Mouse (Mus musculus) activated CD4-positive, CD25-positive, alpha-beta regulatory T cell, adult 4 months (primary cell): ENCODE data around the gene Plk5. TPM values are rescaled to one million over a fixed set of nuclear protein-coding genes. Genes with fewer than 3 reads are reported as not detected.

Experiments
- ATAC-seq: one replicate; pipeline ENCODE4 v1.8.0; 2017
- polyA plus RNA-seq, 2 experiments: library from polyadenylated mRNA; unstranded; fragments of 100-300 nt; shearing (Covaris generic); gene quantifications; one replicate each; pipeline ENCODE4 v1.2.1; 2017

The Plk5 gene
- polyA plus RNA-seq: not detected

GRCm38 (mm10) chr10:80356001-80356682, at the start of gene Plk5:
Gene Plk5, plus strand, starts transcription at chr10:80356459.
- ATAC-seq: no peak

- ATAC-seq: no peak
These were observed 44.7 kb upstream of the Plk5 start for GRCm38 (mm10) chr10:80311560-80311959.

- no peak for ATAC-seq
These were observed 43.4 kb upstream of the Plk5 start for GRCm38 (mm10) chr10:80312586-80313504.

- no peak for ATAC-seq
These were observed 42.5 kb upstream of the Plk5 start for GRCm38 (mm10) chr10:80313627-80314201.

- ATAC-seq: no peak
These were observed 41.7 kb upstream of the Plk5 start for GRCm38 (mm10) chr10:80314494-80315001.

GRCm38 (mm10) chr10:80315315-80315714, 40.9 kb upstream of the Plk5 start:
- ATAC-seq: no peak

- no peak for ATAC-seq
These were observed 39.9 kb upstream of the Plk5 start for GRCm38 (mm10) chr10:80316359-80316781.

GRCm38 (mm10) chr10:80317011-80317410, 39.2 kb upstream of the Plk5 start:
- no peak for ATAC-seq

- peak; percentile 88 for ATAC-seq
These were observed 35.9 kb upstream of the Plk5 start, which contains the start of gene 2310011J03Rik for GRCm38 (mm10) chr10:80320340-80320760. Gene 2310011J03Rik, minus strand, starts transcription at chr10:80320537.

- peak; percentile 29 for ATAC-seq
These were observed 35.1 kb upstream of the Plk5 start for GRCm38 (mm10) chr10:80321014-80321669.

- no peak for ATAC-seq
These were observed 34.3 kb upstream of the Plk5 start for GRCm38 (mm10) chr10:80321670-80322581.

GRCm38 (mm10) chr10:80322811-80323211, 33.4 kb upstream of the Plk5 start:
- peak; percentile 38 for ATAC-seq

GRCm38 (mm10) chr10:80323261-80324119, 32.8 kb upstream of the Plk5 start:
- no peak for ATAC-seq

- no peak for ATAC-seq
These were observed 31.9 kb upstream of the Plk5 start for GRCm38 (mm10) chr10:80324120-80325037.

GRCm38 (mm10) chr10:80325045-80325444, 31.2 kb upstream of the Plk5 start:
- ATAC-seq: no peak

GRCm38 (mm10) chr10:80329273-80330081, 26.8 kb upstream of the Plk5 start, which contains the start of the genes Pcsk4 and Reep6:
Gene Pcsk4, minus strand, starts transcription at chr10:80329498.
Gene Reep6, plus strand, starts transcription at chr10:80329953.
- ATAC-seq: peak; percentile 80

- no peak for ATAC-seq
These were observed 26.2 kb upstream of the Plk5 start for GRCm38 (mm10) chr10:80330084-80330483.

GRCm38 (mm10) chr10:80330888-80331287, 25.4 kb upstream of the Plk5 start:
- ATAC-seq: no peak
